Comparison of ENCODE assay signal across 32 mouse cellular contexts in genomic region chr14:76376561-76376960, GRCm38 (mm10).
"Had no signal": no experiment of that assay in that cellular context is flagged by ENCODE, and none has a peak within 500 bp of the region (broad histone marks: within the 10 kb centered on the region; RNA-seq: fewer than 3 reads in every experiment).

No protein-coding gene starts in this region.

- ATAC-seq: hindbrain, embryonic 16.5 days; hindbrain, postnatal 0 days; inflammation-experienced regulatory T-cells, adult 6 months; intestine, embryonic 15.5 days; intestine, embryonic 16.5 days; intestine, postnatal 0 days had no signal

- H3K36me3 ChIP-seq: heart, embryonic 10.5 days; heart, embryonic 12.5 days; heart, embryonic 13.5 days; heart, embryonic 15.5 days; hindbrain, embryonic 10.5 days; hindbrain, embryonic 12.5 days; hindbrain, embryonic 13.5 days; hindbrain, embryonic 15.5 days; intestine, embryonic 15.5 days had no signal

- H3K9me3 ChIP-seq: heart, embryonic 10.5 days; heart, embryonic 12.5 days; heart, embryonic 13.5 days; heart, embryonic 15.5 days; hindbrain, embryonic 12.5 days; hindbrain, embryonic 13.5 days; hindbrain, embryonic 15.5 days; intestine, embryonic 15.5 days had no signal

- DNase-seq: heart, adult 18-20 months; heart, adult 2 months; heart, postnatal 10 days; heart, postnatal 14 days; heart, postnatal 36 days; heart, postnatal 4 days; kidney, adult 18-20 months; kidney, adult 2 months; kidney, adult 8-10 months; kidney, adult 9 months; kidney, postnatal 10 days; kidney, postnatal 36 days; layer of hippocampus, adult 9-11 months; layer of hippocampus, postnatal 36 days had no signal

- H3K4me3 ChIP-seq: heart, adult 2 months; heart, embryonic 10.5 days; heart, embryonic 12.5 days; heart, embryonic 13.5 days; heart, embryonic 15.5 days; hindbrain, embryonic 10.5 days; hindbrain, embryonic 12.5 days; hindbrain, embryonic 13.5 days; hindbrain, embryonic 15.5 days; intestine, embryonic 15.5 days; layer of hippocampus, adult 2 months; left cerebral cortex, adult 2 months had no signal

- H3K4me1 ChIP-seq: heart, embryonic 10.5 days; heart, embryonic 12.5 days; heart, embryonic 15.5 days; hindbrain, embryonic 15.5 days; intestine, embryonic 15.5 days had no signal

- H3K9ac ChIP-seq: heart, embryonic 12.5 days; heart, embryonic 13.5 days; heart, embryonic 15.5 days; hindbrain, embryonic 12.5 days; hindbrain, embryonic 13.5 days; hindbrain, embryonic 14.5 days; hindbrain, embryonic 15.5 days; intestine, embryonic 15.5 days had no signal

- H3K27ac ChIP-seq: heart, adult 2 months; heart, embryonic 10.5 days; heart, embryonic 13.5 days; heart, embryonic 15.5 days; hindbrain, embryonic 10.5 days; hindbrain, embryonic 12.5 days; hindbrain, embryonic 13.5 days; hindbrain, embryonic 14.5 days; hindbrain, embryonic 15.5 days; hindbrain, postnatal 0 days; intestine, embryonic 15.5 days; layer of hippocampus, adult 2 months; left cerebral cortex, adult 2 months had no signal

- H3K4me2 ChIP-seq: heart, embryonic 11.5 days; heart, embryonic 12.5 days; heart, embryonic 13.5 days; heart, embryonic 15.5 days; hindbrain, embryonic 12.5 days; hindbrain, embryonic 13.5 days; hindbrain, embryonic 14.5 days; hindbrain, embryonic 15.5 days; intestine, embryonic 15.5 days had no signal

- H3K27me3 ChIP-seq: heart, embryonic 12.5 days; heart, embryonic 13.5 days; heart, embryonic 15.5 days; hindbrain, embryonic 12.5 days; hindbrain, embryonic 13.5 days; hindbrain, embryonic 15.5 days; intestine, embryonic 15.5 days had no signal
